Mouse (Mus musculus) thymus, adult 2 months (tissue): ENCODE measurements at regions not wholly inside any gene's neighbourhood (a gene's known extent, or its start where the extent isn't known, plus 50 kb on each side); places are given as distances from the start of the nearest gene placed in this dataset.

Source experiments
- CTCF ChIP-seq: fragments of 200-500 bp; IDR thresholded peaks from 2 replicates; pipeline ENCODE4 v1.5.1; 2012; ENCODE audit warnings: mild to moderate bottlenecking, control low read depth, low read length, moderate library complexity, borderline replicate concordance; ENCODE audit not compliant: control insufficient read depth, poor library complexity, insufficient read depth; ENCODE audit errors: extremely low read depth
- POLR2A ChIP-seq: fragments of 200-500 bp; IDR thresholded peaks from 2 replicates; pipeline ENCODE4 v1.6.1; 2012; ENCODE audit warnings: mild to moderate bottlenecking, low read length, control low read depth, moderate library complexity; ENCODE audit not compliant: control insufficient read depth, poor library complexity, insufficient read depth; ENCODE audit errors: extremely low read depth

GRCm38 (mm10) chr19:3208283-3208682 is 74.4 kb upstream of the Mrpl21 start:
- no peak for TF ChIP-seq CTCF
- no peak for TF ChIP-seq POLR2A
